Mouse (Mus musculus) 416B (cell line): ENCODE measurements around the gene Ttc28.

ENCODE experiments used
- DNase-seq: peaks from one replicate; pipeline ENCODE4 v3.0.0; 2011; ENCODE audit warnings: low read depth

Ttc28 gene

DNA sequence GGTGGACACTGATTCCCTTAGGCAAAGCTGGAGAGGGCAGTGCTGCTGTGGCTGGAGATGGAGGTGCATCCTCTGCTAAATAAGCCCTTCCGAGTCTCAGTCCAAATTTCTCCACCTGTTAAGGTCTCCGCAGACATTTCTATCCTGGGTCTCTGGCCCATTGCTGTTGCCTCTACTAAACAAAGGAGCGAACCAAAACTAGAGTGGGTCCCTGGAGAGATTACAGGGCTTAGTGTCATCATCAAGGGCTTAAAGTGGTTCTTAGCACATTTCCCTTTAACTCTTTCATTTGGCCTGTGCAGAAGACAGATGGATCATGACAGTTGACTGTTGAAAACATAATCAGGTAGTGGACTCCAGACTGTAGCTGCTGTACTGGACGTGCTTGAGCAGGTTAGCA, 9.0 kb downstream of the Ttc28 start:
- no peak for DNase-seq

DNA sequence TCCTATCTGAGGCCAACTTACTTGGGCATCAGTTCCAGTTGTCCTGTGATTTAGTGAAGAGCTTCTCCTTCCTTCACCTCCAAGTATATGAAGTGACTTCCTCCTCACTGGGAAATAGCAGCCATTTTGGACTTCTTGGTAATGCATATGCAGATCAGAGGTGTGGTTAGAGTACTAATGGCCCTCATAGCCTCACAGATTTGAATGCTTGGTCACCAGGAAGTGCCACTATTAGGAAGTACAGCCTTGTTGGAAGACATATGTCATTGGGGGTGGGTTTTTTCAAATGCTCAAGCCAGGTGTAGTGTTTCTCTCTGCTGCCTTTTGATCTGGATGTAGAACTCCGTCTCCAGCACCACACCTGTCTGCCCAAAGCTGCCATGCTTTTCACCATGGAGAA, 10.3 kb downstream of the Ttc28 start:
- DNase-seq: no peak

GRCm38 (mm10) chr5:110890561-110890960, 11.0 kb downstream of the Ttc28 start:
- no peak for DNase-seq

DNA sequence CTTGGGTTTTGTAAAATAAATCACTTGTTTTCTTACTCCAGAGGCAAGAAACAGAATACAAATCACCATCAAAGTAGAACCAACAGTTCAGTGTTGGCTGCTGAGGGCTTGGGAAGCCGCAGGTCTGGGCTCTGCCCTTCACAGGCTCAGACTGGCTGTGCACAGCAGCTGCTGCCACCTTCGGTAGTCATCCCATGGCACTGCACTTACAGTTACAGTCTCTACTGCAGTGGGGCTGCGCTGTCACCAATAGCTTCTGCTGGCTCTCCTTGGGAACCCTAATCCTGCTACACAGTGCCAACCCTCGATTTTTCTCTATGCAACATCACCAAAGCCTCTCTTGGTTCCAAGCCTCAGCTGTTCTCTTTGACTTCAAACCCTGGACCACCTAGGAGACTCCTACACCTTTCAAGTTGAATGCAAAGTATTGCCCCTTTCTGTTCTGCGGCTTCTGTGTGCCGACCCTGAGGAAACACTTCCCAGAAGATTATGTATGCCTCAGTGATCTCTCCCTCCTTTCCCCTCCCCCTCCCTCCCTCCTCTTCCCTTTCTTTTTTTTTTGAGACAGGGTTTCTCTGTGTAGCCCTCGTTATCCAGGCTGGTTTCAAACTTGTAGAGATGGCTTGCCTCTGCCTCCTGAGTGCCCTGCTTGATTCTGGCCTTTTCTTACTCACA, 17.6 kb downstream of the Ttc28 start:
- no peak for DNase-seq

GRCm38 (mm10) chr5:110898169-110898568, 18.6 kb downstream of the Ttc28 start:
- no peak for DNase-seq

DNA sequence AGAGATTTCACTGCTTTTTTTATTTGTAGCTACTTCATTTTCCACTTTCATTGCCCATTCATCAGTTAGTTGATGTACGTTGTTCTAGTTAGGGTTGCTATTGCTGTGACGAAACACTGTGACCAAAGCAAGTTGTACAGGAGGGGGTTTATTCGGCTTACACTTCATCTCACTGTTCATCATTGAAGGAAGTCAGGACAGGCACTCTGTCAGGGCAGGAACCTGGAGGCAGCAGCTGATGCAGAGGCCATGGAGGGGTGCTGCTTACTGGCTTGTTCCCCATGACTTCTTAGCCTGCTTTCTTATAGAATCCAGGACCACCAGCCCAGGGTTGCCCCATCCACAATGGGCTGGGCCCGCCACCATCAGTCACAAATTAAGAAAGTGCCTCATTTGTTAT, 19.2 kb downstream of the Ttc28 start:
- no peak for DNase-seq

- DNase-seq: no peak
Measured at GRCm38 (mm10) chr5:110900331-110900730, 20.7 kb downstream of the Ttc28 start.

DNA sequence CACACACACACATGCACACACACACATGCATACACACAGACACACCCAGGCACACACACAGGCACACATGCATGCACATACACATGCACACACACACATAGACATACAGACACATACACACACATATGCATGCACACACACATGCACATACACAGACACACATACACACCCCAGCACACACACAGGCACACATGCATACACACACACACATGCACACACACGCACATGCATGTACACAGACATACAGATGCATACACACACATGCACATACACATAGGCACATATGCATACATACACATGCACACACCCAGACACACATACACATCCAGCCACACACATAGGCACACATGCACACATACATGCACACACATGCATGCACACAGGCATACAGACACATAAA, 27.1 kb downstream of the Ttc28 start:
- DNase-seq: no peak

GRCm38 (mm10) chr5:110908879-110909278, 29.3 kb downstream of the Ttc28 start:
- peak; percentile 39 for DNase-seq

GRCm38 (mm10) chr5:110909955-110910589, 30.5 kb downstream of the Ttc28 start:
- DNase-seq: peak; percentile 50

- no peak for DNase-seq
Measured at GRCm38 (mm10) chr5:110914859-110915258, 35.3 kb downstream of the Ttc28 start.

DNA sequence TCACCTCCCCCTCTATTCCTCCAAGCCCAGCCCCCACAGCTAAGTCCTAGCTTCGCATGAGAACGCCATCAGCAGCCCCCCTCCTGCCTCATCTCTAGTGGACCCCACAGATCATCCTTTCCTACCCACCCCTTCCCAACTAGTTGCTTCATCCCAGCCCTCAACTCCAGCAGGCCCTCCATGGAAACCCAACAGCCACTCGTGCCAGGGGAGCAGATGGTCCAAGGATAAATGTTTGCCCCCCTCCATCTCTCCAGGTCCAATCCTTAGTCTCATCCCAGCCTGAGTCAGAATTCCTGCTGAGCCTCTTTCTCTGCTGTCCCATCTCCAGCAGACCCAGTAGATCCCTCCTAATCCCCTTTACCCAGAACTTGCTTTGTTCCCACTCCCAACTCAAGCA, 36.6 kb downstream of the Ttc28 start:
- DNase-seq: no peak

DNA sequence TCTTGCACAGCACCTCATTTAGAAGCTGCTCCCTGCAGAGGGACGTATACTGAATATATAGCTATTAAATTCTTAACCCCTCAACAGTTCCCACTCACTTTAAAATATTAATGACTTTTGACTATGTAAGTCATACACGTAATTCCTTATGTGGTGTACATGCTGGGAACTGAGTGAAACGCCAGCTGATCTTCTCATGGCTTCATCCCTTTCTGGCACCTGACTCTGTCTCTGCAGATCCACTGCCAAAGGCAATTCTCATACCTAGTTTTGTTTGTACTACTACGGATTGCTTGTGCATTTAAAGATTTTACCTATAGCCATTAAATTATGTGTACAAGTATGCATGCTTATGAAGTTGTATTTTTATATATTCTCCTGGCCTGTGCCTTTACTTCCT, 39.9 kb downstream of the Ttc28 start:
- DNase-seq: no peak

DNA sequence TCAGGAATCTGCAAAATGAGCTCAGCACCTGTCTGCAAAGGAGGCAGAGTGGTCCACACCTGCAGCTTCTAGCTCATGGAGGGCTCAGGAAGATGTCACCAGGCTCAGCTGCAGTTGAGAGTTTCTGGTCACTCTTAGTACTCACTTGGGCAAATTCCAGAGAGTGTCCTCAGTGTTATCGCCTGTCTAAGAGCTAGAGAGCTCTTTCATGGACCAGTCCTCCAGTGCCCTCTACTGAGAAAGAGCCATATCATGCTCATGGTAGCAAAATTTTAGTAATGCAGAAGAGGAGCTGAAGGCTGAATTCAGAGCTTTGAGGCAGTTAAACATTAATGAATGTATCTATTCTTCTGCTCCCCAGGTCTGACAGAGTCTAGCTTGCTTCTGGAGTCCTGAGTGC, 43.7 kb downstream of the Ttc28 start:
- DNase-seq: peak; percentile 41

GRCm38 (mm10) chr5:110924636-110925035, 45.0 kb downstream of the Ttc28 start:
- DNase-seq: peak; percentile 9

DNA sequence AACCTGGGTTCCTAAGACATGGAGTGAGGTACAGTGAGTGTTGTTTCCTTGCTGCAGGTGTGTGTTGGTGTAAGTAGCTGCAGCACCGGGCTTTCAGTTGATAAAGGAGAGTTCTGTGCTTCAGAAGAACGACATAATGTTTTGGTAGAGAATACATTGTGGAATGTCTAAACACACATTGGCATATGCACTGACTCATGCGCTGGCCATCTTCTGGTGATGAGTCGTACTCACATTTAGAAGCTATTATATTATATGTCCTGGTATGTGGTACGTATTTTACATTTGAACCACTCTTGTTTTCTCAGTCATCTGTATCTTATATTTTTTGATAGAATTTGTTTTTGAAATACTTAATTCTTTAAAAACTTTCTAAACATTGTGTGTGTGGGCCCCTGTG, 46.2 kb downstream of the Ttc28 start:
- DNase-seq: no peak

- DNase-seq: no peak
Measured at GRCm38 (mm10) chr5:110928289-110928688, 48.7 kb downstream of the Ttc28 start.

- DNase-seq: no peak
Measured at GRCm38 (mm10) chr5:110929306-110929705, 49.7 kb downstream of the Ttc28 start.

GRCm38 (mm10) chr5:110936606-110937005, 57.0 kb downstream of the Ttc28 start:
- DNase-seq: no peak

- no peak for DNase-seq
Measured at GRCm38 (mm10) chr5:110944326-110944725, 64.7 kb downstream of the Ttc28 start.

- no peak for DNase-seq
Measured at GRCm38 (mm10) chr5:110948476-110949399, 69.1 kb downstream of the Ttc28 start.

GRCm38 (mm10) chr5:110949791-110950190, 70.2 kb downstream of the Ttc28 start:
- no peak for DNase-seq

- DNase-seq: no peak
Measured at GRCm38 (mm10) chr5:110958196-110958595, 78.6 kb downstream of the Ttc28 start.
